Mouse (Mus musculus): ENCODE data around the gene Cabin1.
A peak's percentile ranks its signal among the peaks of the same experiment; 100 is the strongest.
"Not testable (repeated sequence)": the region's sequence is repeated elsewhere in the genome, so short reads cannot be mapped to it uniquely, and the experiment has no call there.

The Cabin1 gene

DNA sequence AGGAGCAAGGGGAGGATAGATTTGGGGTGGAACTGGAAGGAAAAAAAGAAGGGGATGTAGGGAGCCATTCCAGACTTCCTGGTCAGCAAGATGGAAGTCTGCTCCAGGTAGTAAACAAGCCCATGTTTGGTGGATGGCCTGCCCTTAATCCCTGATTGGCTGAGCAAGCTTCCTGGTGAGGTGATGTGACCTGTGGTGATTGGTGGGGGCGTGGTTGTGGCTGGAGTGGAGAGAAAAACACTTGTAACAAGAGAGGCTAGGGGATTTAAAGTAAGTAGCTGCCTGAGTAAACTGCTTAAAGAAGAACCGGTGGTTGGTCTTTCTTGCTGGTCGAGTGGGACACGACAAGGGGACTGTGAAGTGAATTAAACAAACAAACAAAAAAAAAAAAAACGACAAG, 3.6 kb upstream of the Cabin1 start:
- not testable (repeated sequence) for DNase-seq (ENCODE audit: low spot score in 2 of 2)

DNA sequence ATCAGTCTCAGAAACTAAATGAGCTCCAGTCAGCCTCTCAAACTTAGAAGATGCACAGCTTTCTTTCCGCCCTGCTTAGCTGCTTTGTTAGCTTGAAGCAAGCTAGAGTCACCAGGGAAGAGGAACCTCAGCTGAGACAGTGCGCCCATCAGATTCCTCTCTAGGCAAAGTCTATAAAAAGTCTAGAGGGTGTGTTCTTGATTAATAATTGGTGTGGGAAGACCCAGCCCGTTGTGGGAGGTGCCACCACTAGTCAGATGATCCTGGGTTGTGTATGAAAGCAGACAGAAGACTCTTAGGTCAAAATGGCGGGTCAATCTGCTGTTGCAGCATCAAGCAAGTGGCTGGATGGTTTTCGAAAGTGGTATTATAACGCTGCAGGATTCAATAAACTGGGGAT, 2.7 kb upstream of the Cabin1 start:
- no peak for DNase-seq (ENCODE audit: low spot score in 2 of 2)

DNA sequence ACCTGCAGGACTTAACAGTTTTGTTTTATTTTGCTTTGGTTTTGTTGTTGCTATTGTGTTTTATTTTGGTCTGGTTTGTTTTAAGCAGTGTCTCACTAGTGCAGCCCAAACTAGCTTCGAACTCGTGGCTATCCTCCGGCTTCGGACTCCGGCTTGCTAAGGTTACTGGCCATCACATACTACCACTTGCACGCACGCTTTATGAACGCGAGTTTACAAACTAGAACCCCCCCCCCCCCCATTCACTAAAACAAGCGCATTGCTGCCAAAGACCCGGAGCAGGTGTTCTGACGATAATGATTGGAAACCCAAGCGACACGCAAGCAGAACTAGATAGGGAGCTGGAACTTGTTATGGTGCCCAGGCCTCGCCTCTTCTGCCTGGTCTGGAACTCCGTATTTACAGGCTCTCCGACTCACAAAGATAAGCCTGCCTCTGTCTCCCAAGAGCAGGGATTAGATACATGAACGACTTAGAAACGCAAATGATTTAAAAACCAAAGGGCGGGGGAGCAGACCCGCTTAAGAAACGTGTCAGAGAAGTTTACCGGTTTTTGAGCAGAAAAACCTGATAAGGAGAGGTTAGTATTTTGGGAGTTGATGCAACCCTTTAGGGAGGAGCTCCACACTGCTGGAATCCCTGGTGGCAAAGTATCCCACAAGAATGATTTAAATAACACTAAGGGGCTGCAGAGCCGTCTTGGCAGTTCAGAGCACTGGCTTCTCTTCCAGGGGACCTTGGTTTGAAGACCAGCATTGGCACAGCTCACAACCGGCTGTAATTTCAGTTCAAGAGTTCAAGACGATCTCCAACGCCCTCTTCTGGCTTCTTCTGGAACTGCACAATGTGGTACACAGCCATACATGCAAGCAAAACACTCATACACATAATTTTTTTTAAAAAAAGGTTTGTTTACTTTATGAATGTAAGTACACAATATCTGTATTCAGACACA, 655 bp upstream of the Cabin1 start:
- DNase-seq (ENCODE audit: low spot score in 2 of 2) = peak in 1 of 2 experiments; percentile 62

DNA sequence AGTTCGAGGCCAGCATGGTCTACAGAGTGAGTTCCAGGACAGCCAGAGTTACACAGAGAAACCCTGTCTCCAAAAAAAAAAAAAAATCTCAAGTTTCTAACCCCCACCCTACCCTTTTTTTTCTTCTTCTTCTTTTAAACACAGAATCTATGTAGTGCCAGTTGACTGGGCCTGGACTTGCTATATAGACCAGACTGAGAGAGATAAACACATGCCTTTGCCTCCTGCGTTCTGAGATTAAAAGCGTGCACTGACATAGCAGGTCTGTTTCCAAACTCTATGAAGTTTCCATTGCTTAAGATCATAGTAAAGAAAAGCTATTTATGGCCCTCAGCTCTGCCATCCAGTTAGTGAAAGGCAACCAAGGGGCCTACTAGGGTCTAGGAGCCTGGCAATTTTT, 1.7 kb downstream of the Cabin1 start:
- no peak for DNase-seq (ENCODE audit: low spot score in 2 of 2)

DNA sequence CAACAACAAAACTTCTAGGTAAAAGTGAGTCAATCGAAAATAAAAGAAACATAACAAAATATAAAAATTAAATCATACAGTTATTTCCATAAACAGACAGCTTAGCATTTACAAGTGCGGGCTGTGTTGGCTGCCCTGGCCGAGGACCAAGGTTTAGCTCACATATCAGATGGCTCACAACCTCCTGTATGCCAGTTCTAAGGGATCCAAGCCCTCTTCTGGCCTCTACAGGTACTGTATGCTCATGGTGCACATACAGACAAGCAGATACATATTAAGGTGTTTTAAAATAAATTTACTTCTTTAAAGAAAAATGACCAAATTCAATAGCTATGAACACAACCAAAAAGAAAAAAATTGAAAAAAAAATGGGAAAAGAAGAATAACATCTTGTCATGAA, 3.8 kb downstream of the Cabin1 start:
- DNase-seq (ENCODE audit: low spot score in 2 of 2) = no peak

DNA sequence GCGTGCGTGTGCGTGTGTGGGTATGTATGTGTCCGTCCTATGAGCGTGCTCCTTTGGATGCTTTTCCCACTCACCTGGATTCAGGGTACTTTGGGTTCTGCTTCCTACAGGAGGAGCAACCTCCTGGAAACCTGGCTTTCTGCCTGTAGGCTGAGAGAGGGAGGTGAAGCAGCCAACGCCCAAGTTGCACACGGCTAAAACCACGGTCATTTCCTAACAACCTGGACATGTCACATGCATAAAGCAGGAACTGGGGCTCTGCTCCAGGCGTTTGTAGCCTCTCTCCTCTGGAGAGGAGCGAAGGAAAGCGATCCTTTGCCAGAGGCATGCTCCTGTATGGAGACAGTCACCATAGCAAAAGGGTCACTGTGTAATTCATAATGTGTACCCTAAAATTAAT, 7.4 kb downstream of the Cabin1 start:
- no peak for DNase-seq (ENCODE audit: low spot score in 2 of 2)

DNA sequence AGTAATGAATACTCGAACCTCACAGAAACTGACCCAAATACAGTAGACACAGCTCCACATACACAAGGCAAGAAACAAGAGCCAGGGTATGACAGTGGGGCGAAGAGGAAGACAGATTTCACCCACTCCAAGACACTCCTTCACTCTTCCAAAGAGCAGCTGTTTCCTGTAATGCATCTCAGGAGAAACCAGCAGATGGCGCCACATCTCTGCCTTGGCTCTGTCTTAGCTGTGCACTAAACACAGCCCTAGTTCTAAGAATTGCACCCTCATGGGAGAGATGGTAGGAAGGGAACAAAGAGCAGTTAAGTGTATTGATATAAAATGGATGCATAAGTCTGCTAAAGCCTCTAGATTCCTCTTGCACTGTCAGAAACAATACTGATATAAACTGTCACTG, 20.1 kb downstream of the Cabin1 start:
- peak in 1 of 2 experiments; percentile 91 for DNase-seq (ENCODE audit: low spot score in 2 of 2)

DNA sequence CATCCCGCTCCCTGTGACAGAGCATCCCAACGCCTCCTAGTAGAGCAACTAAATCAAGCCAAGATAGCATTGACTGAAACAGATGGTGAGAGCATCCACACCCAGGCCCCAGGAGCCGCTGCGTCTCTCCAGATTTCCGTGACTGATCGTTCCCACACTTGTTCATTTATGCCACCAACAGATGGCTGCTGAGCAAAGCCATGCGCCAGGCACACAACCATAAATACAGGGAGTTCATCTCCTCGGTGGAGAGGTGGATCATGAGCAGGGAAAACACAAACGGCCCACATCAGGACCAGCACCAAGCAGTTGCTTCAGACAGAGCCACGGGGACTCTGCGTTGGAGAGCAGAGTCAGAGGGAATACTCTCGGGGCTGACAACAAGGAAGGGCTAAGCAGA, 20.8 kb downstream of the Cabin1 start:
- peak; percentile 69 to 89 for DNase-seq (ENCODE audit: low spot score in 2 of 2)

DNA sequence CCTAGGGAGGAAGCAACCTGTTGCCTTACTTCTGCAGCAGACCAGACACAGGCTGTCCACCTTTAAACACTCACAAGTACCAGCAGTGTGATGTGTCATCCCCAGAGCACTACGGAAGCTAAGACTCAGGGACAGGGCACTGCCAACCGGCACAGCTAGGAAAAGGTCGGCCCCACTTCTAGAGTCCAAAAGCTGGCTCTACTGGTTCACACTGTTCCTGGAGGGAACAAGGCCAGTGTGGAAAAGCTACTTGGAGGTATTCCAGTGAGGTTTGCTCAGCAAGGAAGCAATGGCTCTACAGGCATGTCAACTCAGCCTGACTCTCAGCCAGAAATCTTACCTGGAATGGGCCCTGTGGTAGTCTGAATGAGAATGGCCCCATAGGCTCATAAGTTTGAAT, 23.3 kb downstream of the Cabin1 start:
- no peak for DNase-seq (ENCODE audit: low spot score in 2 of 2)

DNA sequence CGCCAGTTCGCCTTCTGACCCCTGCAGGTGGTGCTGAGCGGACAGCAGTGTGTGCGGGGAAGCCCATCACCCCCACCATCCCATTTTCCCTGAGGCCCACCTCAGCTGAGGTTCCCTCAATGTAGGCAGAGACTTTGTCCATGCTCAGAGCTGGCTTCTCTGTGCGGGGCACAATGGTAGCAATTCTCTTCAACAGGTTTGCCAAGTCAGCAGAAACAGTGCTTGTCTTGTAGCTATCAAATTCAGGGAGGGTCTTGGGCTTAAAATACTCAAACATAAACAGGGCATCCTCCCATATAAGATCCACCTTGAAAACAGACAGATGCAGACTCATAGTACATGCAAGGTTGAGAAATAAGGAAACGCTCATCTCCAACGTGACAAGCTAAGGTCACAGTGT, 38.7 kb downstream of the Cabin1 start:
- no peak for DNase-seq (ENCODE audit: low spot score in 2 of 2)

DNA sequence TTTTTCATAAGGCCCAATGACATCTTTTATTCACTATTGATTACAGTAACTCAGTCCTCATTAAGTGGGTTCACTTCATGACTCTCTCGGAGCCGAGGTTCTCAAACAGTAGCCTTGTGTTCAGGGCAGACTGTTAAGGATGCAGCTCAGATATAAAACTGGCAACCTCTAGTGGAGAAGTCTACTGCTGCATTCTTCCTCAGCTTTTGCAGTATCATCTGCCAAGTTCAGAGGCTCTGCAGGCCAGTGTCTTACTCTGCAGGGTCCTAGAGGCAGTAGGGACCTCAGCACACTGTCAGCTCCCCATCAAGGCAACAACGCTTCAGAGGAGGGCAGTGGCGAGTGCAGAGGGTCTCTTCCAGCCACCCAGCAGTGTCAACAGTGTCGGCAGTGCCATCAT, 43.9 kb downstream of the Cabin1 start:
- DNase-seq (ENCODE audit: low spot score in 2 of 2) = no peak

DNA sequence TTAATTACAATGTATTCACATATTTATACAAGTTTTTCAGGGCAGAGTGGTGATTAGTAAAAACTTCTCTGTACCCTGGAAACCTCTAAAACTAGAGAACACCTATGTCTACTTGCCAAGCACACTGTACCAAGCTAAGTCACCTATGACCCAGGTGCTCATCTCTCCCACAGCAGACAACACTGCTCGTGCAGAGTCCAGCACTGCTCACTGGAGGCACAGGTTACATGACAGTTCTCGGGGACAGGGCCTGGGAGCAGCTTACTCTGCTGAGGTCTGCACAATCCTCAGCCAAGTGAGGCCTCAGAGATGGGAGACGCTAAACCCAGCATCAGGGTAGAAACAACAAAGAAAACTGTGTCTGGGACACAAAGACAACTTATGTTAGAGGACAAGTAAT, 49.3 kb downstream of the Cabin1 start:
- no peak for DNase-seq (ENCODE audit: low spot score in 2 of 2)

DNA sequence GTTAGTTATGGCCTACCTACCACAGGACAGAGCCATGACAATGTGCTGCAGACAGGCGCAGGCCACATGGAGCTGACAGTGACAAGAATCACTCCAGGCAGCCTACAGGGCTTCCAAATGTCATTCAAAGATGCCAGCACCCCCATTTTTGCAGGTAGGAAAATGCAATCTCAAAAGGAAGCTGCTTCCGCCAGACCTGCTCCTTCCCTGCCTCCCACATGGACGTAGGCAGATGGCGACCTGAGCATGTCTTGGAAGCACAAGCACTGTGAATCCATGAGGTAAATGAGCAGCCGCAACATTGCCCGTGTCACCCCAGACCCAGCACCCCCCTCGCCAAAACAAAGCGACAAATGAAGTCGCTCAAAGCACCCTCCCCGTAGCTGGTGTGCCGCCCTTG, 51.1 kb downstream of the Cabin1 start:
- no peak for DNase-seq (ENCODE audit: low spot score in 2 of 2)

DNA sequence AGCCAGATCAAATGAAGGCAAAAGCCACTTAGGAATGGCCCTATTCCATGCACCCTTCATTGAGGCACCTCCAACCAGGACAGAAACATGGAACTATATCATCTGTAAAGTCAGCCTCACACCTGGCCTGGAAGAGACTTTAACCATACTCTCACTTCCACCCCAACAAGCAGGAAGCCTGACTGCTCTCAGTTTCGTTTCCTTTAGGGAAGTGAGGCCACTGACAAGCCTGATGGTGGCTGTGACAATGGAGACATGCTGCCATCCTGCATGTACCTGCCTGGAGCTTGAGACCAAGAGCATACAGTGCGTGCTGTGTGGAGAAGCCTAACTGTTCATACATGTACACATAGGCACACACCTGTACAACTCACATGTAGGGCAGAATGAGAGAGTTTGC, 53.9 kb downstream of the Cabin1 start:
- no peak for DNase-seq (ENCODE audit: low spot score in 2 of 2)

DNA sequence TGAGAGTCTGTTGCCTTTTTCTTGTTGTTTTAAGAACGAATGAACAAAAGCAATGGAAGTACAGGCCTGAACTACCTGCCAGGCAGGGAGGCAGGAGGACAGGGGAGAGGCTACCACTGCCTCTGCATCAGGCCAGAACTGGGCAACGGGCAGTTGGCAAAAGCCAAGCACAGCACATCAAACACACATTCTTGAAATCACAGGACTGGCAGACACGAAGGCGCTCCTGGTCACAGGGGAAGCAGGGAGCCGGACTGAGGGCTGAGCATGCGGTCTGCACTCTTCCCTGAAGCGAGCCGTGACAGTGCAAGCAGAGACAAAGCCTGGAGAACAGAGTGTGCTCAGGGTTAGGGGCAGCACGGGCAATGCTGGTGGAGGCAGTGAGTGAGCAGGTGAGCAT, 54.9 kb downstream of the Cabin1 start:
- DNase-seq (ENCODE audit: low spot score in 2 of 2) = no peak

DNA sequence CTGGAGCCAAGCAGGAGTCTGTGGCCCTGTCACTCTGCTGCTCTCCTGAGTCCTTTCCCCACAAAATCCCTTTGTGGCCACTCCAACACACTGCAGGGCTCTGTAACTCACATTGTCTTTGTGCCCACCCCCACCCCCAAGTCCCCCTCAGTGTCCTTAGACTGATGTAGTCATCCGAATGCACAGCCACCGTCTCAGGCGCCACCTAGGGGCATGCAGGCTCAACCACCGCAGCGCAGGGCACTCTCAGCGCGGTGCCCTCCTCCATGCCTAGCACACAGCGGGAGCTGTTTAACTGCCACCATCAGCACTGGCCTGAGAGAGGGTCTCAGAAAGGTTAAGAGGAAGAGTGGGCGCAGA, 55.5 kb downstream of the Cabin1 start:
- no peak for DNase-seq (ENCODE audit: low spot score in 2 of 2)

DNA sequence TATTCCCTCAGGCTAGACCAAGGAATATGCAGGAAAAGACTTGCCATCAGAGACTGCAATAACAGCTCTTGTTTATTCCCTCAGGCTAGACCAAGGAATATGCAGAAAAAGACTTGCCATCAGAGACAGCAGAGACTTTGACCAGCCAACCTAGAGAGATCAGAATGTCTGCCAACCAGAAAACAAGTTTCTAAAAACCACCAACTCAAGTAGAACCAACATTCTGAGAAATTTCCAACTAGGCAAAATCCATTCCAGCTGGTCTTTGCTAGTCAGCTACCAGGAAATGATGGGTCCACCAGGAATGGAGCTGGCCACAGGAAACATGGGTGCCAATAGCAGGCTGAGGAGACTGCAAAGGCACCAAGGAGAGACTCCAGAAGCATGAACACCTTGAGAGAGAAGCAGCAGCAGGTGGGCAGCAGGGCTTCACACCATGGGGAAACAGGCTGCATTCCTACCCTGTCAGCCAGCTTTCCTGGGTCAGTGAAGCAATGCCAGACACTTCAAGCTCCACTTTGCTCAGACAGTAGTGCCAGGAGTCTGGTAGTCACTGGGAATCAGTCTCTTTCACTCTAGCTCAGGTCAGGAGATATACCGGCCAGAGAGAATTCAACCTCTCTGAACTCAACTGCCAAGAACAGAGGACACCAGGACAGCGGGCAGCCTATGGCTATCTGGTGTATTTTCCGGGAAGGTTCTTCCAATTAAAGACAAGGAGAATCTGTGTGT, 56.1 kb downstream of the Cabin1 start:
- no peak for DNase-seq (ENCODE audit: low spot score in 2 of 2)

DNA sequence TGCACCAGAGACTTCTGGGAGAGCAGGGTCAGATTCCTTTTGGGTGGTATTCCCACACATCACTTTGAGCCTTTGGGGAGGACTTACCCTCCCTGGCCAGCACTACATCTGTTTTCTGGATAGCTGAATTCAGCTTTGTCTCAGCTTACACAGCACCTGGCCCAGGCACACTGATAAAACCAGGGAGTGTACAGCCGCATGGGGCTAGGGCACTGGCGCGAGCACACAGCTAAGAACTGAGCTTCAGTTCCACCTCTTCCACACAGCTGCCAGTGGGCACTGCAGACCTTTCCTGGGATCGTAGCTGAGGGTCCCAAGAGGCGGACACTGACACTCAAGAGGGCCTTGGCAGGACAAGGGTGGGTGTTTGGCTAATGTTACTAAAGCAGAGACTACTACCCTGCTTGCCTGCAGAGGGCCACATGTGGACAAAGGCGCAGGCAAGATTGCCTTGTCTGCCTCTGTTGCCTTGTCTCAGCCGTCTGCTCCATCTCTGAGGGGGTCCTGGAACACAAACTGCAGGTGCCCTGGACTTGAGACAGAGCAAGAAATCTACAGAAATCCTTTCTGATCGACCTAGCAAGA, 57.4 kb downstream of the Cabin1 start:
- DNase-seq (ENCODE audit: low spot score in 2 of 2) = no peak

DNA sequence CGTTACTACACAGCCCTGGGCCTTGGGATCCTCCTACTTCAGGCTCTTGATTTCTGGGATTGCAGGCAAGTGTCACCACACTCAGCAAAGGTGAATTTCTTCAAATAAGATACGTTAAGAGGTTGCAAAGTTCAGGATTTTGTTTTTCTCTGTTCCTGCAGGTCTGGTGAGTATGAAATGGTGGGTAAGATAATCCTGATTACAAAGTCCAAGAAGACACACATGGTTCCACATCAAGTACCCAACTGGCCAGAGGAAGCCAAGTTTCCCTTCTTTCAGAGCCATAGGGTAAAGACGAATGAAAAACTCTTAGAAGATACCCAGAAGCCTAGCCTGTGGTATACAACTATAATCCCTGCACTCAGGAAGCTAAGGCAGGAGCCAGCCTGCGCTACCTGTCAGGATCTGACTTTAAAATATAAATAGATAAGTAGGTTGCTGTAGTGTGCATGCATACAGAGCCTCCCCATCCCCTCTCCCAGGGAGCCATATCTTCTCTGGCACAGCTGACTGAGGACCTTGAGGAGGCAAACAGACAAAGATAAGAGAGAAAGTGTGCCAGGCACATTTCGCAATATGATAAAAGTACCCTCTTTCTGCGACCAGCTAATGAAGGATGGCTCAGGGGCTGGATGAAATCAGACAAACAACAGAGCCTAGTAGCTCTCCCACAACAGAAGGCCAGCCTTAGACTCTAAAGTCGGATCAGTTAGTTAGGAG, 58.3 kb downstream of the Cabin1 start:
- no peak for DNase-seq (ENCODE audit: low spot score in 2 of 2)

DNA sequence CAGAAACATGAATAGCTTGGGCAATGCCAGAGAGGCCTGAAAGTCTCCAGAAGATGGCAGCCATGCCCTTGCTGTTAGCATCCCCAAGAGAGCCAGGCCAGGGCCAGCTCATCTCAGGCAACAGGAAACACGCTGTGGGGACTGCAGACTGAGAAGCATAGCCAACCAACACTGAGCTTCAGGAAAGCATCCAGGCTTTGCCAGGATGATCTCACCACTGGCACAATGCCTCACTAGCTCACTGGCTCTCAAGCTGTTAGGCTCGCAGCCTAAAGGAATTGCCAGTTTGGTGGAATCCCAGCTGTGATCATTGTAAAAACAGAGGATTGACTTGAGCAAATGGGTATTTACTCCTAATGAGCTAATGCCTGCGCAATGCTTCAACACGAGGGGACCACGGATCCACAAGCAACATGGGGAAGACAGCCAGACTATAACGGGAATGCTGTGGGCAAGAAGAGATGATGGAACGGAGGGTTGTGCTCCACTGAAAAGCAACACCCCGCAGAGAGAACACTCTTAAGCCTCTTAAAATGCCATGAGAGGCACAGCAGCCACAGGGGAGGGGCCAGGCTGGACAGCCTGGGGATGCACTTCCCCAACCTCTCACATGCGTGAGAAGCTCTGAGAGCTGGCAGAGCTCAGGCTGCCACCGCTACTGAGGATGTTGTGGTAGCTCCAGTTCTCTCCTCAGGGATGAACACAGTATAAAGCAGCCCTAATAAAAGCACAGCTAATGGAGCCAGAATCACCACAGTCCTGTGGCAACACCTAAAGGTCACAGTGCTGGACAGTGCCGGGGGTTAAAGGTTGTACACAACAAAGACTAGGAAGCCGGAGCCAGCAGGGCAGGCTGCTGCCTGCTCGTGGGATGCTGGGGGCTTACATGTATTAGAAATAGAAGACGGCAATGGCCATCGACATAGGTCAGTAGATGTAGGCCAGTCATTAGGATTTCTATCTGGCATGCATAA, 59.6 kb downstream of the Cabin1 start:
- DNase-seq (ENCODE audit: low spot score in 2 of 2) = peak; percentile 87 to 97

DNA sequence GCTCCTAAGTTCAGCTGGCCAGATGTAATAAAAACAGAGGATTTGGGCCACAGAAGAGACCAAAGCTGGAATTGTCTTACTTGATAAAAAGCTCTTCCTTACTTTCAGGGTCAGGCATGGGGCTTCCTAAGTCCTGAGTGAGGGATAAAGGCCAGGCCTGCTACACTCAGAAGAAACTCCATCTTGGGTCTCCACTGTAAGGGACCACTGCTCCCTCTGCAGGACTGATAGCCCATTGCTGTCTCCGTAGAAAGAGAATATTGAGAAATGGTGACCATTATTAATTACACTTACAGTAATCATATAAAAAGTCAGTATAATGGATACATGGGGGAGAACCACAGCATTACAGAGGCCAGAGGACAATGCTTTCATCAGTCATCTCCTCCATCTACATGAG, 60.6 kb downstream of the Cabin1 start:
- no peak for DNase-seq (ENCODE audit: low spot score in 2 of 2)

All from left cerebral cortex, adult 9 months (tissue).